Mouse (Mus musculus) thymus, postnatal 0 days (tissue): ENCODE data around the gene Rgs6. TPM values are rescaled to one million over a fixed set of nuclear protein-coding genes. Genes with fewer than 3 reads are reported as not detected.

Experiments
- DNase-seq: peaks from one replicate; pipeline ENCODE4 v3.0.0-alpha.2; 2015; ENCODE audit warnings: low spot score
- polyA plus RNA-seq: library from polyadenylated mRNA; unstranded; fragments of >200 nt; fragmentation: Nextera tagmentation; extraction: Ambion mirVana; gene quantifications from 2 replicates; pipeline ENCODE4 v1.2.1, GENCODE M21; 2015

Rgs6 gene
- polyA plus RNA-seq, 1 experiment from 2014 or later = not detected

DNA sequence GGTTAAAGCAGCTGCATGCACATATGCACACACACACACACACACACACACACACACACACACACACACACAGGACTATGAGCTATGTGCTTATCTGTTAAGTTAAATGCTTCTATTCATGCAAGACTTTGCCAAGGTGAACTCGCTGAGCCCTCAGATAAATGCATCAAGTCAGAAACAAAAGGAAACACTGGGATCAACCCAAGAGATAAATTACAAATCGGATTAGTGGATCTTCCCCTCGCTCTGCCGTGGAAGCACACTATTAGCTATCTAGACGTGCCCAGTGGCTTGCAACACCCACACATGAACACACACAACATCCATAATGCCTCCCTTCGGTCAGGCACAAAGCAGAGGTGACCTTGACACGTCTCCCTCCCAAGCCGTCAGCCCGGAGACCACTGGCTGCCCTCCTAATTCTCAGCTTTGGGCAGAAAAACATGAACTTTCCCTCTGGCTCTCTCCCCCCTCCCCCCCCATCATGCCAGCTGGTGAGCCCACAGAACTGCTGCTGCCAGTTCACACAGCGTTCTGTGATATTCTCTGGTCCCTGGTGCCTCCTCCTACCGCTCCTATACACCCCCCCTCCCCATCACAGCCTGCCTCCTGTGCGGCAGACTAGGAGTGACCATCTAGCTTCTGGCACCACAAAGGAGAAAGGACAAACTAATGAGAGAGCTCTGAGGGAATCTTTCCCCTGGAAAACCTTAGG lies 581.6 kb downstream of the Rgs6 start:
- DNase-seq = no peak

GRCm38 (mm10) chr12:83178770-83179169 lies 590.7 kb downstream of the Rgs6 start:
- DNase-seq = no peak

DNA sequence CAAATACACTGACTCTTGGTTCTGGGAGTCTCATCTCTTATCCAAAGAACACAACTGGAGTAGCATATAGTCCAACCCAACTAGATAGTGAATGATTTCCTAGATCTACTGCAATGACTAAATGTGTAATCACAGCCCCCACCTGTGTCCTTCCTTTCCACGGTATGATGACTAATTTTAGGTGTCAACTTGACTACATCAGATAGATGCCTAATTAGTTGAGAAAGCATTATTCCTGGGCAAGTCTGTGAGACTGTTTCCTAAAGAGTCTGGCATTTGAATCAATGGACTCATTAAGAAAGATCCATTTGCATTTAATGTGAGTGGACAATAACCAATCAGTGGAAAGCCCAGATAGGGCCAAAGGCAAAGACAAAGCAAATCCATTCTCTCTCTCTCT lies 591.8 kb downstream of the Rgs6 start:
- DNase-seq = no peak

- DNase-seq = no peak
Measured at GRCm38 (mm10) chr12:83180561-83180960, 592.5 kb downstream of the Rgs6 start.

GRCm38 (mm10) chr12:83201674-83202073 lies 613.6 kb downstream of the Rgs6 start:
- DNase-seq = no peak

DNA sequence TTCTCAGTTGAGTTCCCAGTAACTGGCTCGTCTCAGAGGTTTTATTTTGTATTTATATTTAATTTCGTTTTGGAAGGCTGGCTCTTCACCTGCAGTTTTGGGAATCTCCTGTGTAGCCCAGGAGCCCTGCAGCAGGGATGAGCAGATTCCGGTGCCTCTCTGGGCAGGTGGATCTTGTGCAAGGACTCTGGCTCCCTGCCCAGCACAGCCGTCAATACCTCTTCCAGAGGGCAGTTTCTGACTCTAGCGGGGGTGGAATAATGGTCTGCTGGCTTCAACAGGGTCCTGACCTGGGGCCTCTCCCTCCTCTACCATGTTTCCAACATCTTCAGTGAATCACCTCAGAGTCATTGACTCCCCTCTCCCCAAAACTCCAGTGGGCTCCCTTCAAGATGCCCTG lies 616.3 kb downstream of the Rgs6 start:
- DNase-seq = no peak

GRCm38 (mm10) chr12:83206866-83207265 lies 618.8 kb downstream of the Rgs6 start:
- no peak for DNase-seq

DNA sequence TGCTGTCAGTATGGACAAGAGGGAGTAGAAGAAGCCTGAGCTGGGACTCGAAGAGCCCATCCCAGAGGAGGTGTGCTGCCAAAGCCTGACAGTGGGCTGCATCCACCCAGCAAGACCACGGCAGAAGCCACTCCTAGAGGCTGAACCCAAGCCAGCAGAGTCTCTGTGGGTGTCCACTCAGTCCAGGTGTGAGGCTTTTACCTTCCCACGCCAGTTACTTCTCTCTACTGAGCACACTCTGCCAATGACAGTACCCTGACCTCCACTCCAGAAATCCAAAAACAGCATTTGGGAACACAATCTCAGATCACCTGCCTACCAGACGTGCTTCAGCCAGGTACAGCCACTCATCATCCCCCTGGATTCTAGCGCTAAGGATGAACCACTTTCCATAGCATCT lies 619.4 kb downstream of the Rgs6 start:
- DNase-seq = no peak

DNA sequence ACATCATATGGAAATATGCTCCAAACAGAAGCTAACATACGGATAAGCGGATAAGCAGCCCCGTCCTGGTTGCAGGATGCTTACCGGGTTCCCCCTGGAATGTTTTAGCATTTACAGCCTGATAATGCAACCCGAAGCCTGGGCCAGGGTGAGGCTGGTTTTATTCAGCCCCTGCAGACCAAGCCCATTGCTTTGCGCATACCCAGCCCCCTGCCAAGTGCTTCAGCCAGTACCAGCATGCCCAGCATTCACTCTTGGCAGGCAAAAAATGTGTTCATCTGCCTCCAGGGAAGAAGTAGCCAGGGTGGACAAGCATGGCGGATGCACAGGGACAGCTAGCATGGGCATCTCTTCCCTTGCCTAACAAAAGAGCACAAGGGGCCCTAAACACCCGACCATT lies 619.9 kb downstream of the Rgs6 start:
- DNase-seq = no peak

- no peak for DNase-seq
Measured at GRCm38 (mm10) chr12:83208841-83209240, 620.7 kb downstream of the Rgs6 start.

GRCm38 (mm10) chr12:83209461-83209860 lies 621.4 kb downstream of the Rgs6 start:
- DNase-seq = no peak

GRCm38 (mm10) chr12:83210294-83210693 lies 622.2 kb downstream of the Rgs6 start:
- DNase-seq = no peak

DNA sequence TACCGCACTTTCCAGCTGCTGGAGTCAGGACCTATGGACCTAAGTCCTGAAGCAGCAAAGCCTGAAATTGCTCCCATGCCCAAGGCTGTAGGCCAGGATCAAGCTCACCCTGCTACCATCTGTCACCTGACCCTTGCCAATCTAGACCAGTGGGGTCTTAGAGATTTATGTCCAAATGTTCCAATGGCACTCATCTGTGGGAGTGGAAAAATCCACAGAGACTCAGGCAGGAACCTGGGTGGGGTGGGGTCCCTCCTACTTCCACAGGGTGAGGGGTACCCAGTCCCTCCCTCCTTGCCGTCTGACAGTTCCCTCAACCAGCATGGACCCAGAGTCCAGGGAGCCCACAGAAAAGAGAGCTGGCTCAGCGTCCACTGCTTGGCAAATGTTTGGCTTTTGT lies 622.6 kb downstream of the Rgs6 start:
- DNase-seq = no peak

GRCm38 (mm10) chr12:83211146-83211822 lies 623.2 kb downstream of the Rgs6 start:
- DNase-seq = no peak
